Mouse (Mus musculus) bone marrow, adult 2 months (tissue): ENCODE data around the gene Dock3.

Experiments
- CTCF ChIP-seq: fragments of 200-500 bp; IDR thresholded peaks from 2 replicates; pipeline ENCODE4 v1.5.1; 2011; ENCODE audit warnings: low read length, control low read depth; ENCODE audit not compliant: control insufficient read depth, insufficient read depth
- POLR2A ChIP-seq: fragments of 200-500 bp; IDR thresholded peaks from 2 replicates; pipeline ENCODE4 v1.6.1; 2011; ENCODE audit warnings: low read depth, mild to moderate bottlenecking, control low read depth, low read length, borderline replicate concordance; ENCODE audit not compliant: control insufficient read depth

GRCm38 (mm10) chr9:107279378-107280321 lies 47.9 kb upstream of the Dock3 start:
- no peak for TF ChIP-seq CTCF
- TF ChIP-seq POLR2A: no peak; the same call in 1 of the 2 replicates
